Mouse (Mus musculus) heart, adult 2 months (tissue): ENCODE data around the gene Zfhx3.

Source experiments
- CTCF ChIP-seq: fragments of 200-600 bp; IDR thresholded peaks from 2 replicates; pipeline ENCODE4 v1.8.1; 2022; ENCODE audit warnings: antibody characterized with exemption, mild to moderate bottlenecking, moderate library complexity
- POLR2A ChIP-seq: fragments of 200-500 bp; IDR thresholded peaks from 2 replicates; pipeline ENCODE4 v1.6.1; 2011; ENCODE audit warnings: mild to moderate bottlenecking, low read depth, low read length, control low read depth; ENCODE audit not compliant: insufficient read depth

GRCm38 (mm10) chr8:108369081-108369480 lies 426.6 kb downstream of the Zfhx3 start:
- no peak for TF ChIP-seq CTCF
- TF ChIP-seq POLR2A, result no peak
